Mouse (Mus musculus) CD4-positive, CD25-positive, alpha-beta regulatory T cell, adult 2 months (primary cell): Measurements from ENCODE around the gene Troap.
A peak's percentile ranks its signal among the peaks of the same experiment; 100 is the strongest.
"Not testable (repeated sequence)": the region's sequence is repeated elsewhere in the genome, so short reads cannot be mapped to it uniquely, and the experiment has no call there.

ENCODE experiments used
- DNase-seq: peaks from one replicate; pipeline ENCODE4 v3.0.0-alpha.2; 2012; ENCODE audit warnings: low read depth, low spot score

Troap gene

DNA sequence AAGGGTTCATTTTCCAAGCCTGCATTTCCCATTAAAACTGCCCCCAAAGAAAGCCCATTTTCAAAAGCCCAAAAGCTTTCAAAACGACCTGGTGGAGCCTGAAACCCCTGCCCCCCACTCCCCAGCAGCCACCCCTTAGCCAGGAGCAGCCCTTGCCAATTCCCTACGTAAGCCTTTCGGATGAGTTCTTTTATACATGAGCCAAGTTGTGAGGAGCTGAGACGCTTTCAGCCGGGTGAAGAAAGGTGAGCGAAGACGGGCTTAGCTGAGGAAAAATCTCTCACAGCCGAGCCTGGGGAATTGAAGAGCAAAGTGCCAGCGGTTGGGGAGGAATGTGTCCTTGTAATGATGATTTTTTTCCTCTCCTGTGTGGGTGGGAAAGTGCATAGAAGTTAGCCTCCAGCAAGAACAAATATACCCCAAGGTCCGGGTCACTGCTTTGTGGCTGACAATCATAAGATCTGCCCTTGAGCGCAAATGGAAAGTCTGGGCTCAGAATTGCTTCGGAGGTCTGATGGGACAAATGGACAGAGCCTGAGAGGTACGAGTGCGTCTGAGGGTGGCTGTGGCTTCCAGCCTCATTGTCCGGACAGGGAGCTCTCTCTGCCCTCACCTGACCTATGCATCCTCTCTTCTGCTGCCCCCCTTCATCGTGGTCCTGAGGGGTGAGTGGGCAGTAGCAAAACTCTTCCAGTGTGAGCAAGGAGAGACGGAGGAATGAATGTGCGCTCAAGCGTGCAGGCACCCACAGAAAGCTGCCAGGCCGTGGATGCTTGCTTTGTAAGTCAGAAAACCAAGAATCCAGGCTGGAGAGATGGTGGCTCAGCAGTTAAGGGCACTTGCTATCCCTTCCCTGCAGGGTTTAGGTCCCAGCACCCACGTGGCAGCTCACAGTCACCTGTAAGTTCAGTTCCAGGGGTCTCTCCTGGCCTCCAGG, 33.2 kb upstream of the Troap start:
- no peak for DNase-seq

- DNase-seq: no peak
Observed at GRCm38 (mm10) chr15:99042334-99042733, 32.0 kb upstream of the Troap start.

DNA sequence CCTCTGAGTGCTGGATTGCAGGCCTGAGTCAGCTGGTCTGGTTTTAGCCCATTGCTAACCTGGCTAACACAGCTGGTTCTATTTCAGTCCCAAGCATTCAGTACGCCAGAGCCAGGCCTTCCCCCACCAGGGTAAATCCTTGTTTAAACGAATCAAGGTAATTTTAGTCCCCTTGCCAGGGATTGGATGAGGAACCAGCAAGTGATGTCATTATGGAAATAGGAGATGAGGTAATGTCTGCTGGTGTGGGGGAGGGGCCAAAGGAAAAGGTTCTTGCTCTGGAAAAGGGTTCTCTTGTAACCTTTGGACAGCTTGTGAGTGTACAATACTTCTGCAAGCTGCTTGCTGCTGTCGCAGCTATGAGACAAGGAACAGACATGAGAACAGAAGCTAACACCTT, 29.5 kb upstream of the Troap start:
- DNase-seq: no peak

DNA sequence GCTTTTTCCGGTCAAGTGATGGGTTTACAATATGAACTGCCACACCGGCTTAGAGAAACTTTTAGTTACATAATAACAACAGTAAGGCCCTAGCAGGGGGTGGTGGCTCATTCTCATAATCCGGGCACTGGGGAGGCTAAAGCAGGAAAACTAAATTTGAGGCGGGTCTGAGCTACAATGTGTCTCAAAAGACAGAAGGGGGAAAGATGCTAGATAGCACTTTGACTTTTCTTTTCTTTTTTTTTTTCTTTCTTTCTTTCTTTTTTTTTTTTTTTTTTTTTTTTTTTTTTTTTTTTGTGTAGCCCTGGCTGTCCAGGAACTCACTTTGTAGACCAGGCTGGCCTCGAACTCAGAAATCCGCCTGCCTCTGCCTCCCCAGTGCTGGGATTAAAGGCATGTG, 28.6 kb upstream of the Troap start:
- not testable (repeated sequence) for DNase-seq

DNA sequence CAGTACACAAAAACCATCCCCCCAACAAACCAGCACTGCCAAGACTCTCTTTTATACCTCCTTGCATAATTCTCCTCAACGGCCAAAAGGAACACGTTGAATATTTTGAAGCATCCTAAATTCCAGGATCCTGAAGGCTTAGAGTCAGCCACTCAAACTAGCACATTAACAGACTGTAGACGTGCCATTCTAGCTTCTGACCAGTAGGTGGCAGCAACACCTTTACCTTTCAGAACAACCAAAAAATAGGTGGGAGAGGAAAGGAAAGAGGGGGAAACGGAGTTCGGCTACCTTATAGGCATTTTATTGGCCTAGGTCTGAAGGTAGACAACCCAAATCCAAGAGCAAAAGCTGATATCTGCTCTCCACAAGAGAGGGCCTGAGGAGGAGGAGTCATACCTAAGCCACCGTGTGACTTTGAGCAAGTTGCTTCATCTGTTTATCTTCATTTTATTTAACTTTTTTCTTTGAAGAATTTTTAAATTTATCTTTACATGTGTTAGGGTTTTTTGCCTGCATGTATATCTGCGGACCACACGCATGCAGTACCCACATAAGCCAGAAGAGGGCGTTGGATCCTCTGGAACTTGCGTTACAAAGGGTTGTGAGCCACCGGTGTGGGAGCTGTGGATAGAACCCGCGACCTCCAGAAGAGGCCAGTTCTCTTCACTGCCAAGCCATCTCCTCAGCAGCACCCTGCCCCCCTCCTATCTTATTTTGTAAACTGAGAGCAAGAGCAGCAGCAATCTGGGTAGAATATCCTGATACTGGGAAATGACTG, 24.7 kb upstream of the Troap start:
- DNase-seq: peak; percentile 81

- no peak for DNase-seq
Observed at GRCm38 (mm10) chr15:99053373-99053772, 21.0 kb upstream of the Troap start.

- no peak for DNase-seq
Observed at GRCm38 (mm10) chr15:99055040-99055439, 19.3 kb upstream of the Troap start, which contains the start of gene Prph. Gene Prph, plus strand, starts transcription at chr15:99055174.

DNA sequence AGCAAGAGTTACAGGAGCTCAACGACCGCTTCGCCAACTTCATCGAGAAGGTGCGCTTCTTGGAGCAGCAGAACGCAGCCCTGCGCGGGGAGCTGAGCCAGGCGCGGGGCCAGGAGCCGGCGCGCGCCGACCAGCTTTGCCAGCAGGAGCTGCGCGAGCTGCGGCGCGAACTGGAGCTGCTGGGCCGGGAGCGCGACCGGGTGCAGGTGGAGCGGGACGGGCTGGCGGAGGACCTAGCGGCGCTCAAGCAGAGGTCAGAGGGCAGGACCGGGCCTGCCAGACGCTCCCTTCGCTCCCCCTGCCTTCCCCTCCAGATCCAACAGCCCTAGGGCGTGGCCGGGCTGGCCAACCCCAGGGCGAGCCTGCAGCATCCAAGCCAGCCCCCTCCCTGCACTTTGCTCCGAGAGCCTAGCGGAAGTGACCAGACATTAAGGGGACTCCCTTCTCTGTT, 18.8 kb upstream of the Troap start:
- DNase-seq: peak; percentile 44

GRCm38 (mm10) chr15:99056332-99056731, 18.0 kb upstream of the Troap start:
- DNase-seq: peak; percentile 79

DNA sequence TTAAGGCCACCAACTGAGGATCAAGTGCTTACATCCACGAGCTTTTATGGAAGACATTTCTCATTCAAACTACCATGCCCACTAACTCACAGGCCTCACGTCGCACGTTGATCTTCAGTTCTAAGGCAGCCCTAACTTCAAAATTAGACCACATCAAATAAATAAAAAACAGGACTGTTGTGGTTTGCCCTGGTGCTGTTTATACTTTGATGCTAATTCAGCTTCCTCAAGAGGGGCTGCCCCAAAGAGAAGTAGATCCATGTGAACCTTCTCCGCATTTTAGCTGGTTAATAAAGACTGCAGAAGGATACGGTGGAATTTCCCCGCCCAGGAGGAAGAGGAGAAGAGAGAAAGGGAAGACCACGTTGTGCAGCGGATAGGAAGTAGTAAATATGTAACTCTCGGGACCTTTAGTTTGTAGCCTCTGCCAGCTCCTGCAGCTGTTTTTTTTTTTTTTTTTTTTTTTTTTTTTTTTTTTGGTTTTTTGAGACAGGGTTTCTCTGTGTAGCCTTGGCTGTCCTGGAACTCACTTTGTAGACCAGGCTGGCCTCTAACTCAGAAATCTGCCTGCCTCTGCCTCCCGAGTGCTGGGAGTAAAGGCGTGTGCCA, 8.7 kb upstream of the Troap start:
- peak; percentile 46 for DNase-seq

- peak; percentile 42 for DNase-seq
Observed at GRCm38 (mm10) chr15:99071988-99072387, 2.4 kb upstream of the Troap start.

DNA sequence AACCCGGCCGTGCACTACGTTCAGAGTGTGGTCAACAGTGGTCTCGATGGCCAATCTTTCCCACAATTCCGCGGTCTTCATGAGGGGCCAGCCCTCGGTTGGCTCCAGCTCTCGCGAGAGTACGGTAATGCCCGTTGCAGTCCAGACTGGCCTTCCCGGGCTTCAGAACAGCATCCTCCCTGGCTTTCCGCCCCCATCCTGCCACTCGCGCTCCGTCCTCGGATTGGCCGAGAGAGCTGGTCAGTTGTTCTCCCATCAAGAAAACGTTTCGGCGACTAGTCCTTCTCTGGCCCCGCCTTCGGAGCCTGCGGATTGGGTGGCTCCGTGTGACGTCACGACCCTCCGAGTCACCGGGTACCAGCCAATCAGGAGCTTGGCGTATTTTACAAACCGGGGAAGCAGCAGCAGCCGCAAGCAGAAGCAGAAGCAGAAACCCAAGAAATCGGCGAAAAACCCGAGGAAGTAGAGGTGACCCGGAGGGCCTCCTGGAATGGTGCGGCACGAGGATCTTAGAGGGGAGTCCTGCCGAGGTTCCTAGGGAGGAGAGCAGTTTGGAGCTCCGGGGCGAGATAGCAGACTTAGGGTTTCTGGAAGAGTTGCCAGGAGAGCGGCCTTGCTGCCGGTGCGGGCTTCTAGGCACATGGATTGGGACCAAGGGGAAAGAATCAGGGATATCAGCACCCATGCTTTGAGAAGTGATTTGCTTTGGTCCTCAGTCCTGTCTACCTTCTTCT, 392 bp downstream of the Troap start:
- peak; percentile 97 for DNase-seq

DNA sequence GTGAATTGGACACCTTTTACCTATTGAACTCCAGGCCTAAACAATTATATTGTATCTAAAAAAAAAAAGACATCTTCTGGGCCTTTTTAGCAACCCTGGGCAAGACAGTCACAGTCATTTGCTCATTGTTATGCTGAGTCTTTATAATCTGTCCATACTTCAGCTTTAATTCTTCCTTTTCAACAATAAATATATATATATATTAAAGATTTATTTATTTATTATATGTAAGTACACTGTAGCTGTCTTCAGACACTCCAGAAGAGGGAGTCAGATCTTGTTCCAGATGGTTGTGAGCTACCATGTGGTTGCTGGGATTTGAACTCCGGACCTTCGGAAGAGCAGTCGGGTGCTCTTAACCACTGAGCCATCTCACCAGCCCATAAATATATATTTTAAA, 1.6 kb downstream of the Troap start:
- DNase-seq: not testable (repeated sequence)

GRCm38 (mm10) chr15:99078181-99078910, 4.0 kb downstream of the Troap start:
- no peak for DNase-seq

DNA sequence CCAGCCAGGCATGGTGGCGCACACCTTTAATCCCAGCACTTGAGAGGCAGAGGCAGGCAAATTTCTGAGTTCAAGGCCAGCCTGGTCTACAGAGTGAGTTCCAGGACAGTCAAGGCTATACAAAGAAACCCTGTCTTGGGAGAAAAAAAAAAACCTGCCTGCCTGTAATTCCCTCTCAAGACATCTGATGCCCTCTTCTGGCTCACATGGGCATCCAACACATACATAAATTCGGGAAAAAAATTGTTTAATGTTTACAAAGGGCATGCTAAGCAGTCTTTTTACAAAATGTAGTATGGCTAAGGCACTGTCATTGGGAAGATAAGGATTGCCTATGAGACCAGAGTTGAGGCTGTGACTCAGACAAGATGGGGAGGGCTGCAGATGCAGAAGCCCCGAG, 5.4 kb downstream of the Troap start:
- DNase-seq: no peak

- no peak for DNase-seq
Observed at GRCm38 (mm10) chr15:99082322-99082721, 7.9 kb downstream of the Troap start.

DNA sequence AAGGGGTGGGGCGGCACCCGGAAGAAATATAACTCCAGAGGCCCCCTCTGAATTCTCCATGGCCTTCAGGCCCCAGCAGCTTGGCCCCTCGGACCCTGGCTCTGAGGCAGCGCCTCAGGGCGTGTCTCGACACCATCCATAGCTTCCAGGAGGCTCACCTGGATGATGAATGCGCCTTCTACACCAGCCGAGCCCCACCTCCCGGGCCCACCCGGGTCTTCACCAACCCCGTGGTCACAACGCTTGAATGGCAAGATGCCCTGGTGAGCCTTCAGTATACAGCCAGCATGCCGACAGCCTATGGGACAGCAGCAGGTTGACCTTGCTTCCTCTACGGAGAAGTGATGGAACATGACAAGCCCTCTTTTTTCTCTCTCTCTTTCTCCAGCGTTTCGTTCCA, 8.5 kb downstream of the Troap start:
- DNase-seq: no peak

- peak; percentile 70 for DNase-seq
Observed at GRCm38 (mm10) chr15:99083258-99083657, 8.9 kb downstream of the Troap start.

DNA sequence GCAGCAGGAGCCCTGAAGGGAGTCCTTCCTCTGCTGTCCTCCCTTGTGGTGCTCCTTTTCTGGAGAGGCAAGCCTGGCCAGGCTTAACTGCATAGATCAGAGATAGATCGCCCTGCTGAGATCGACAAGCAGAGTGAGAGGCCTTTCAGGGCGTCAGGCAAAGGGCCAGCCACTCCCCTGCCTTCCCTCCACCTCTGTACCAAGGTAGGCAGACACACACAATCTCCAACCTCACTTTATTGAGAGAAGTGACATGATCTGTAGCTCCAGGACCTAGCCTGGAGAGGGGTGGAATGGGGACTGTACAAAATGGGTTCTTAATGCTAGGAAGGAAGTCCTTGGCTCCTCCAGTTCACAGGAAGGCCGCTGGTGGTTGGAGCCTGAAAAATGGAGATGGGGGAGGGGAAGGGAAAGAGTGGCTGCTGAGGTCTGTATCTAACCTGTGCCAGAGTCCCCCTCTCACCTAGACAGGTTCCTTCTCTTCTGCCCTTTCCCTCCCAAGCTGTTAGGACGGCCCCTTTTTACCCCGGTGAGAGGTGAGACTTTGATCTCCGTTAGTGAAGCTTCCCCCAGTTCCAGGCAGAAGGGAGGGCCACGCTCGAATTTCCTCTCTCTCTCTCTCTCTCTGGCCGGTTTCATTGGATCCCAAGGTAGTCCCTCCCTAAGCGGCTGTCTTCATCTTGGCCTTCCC, 9.6 kb downstream of the Troap start:
- no peak for DNase-seq

GRCm38 (mm10) chr15:99084618-99085017, 10.2 kb downstream of the Troap start:
- no peak for DNase-seq
